Mouse (Mus musculus): ENCODE results near the gene Grtp1. TPM values are rescaled to one million over a fixed set of nuclear protein-coding genes. Genes with fewer than 3 reads are reported as not detected.

The Grtp1 gene
- polyA plus RNA-seq, 1 experiment from 2014 or later = 11.4 TPM

DNA sequence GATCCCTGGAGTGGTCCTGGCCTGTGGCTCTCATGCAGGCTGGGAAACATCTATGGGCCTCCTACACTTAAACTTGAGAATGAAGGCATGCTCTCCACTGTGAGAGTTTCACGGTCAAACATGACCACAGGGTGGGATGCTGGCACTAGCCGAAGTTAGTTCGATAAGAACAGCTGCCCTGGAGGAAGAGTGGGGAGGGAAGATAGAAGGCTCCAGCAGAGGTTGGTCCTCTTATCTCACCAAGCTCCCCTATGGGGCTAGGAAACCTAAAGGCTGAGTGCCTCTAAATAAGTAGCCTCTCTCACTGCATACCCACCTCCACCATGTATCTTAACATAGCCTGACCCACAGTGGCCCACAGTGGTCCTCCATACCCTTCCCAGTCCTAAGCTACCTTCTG is 2.4 kb upstream of the Grtp1 start:
- Histone ChIP-seq H3K4me1 (replicated peaks) (peaks cover 14% of the 10 kb centered on the region), H3K36me3 (no peaks in the 10 kb centered on the region), H3K4me2 (no peak overlapping the region), H3K9me3 (no peaks in the 10 kb centered on the region), H3K4me3 (no peak overlapping the region), H3K9ac (no peak overlapping the region), H3K27me3 (peaks cover 43% of the 10 kb centered on the region), H3K27ac (no peak overlapping the region)
- 93% methylated on average over 3 of the region's 3 CpGs for WGBS
- no peak for ATAC-seq (ENCODE audit: low FRiP score)

DNA sequence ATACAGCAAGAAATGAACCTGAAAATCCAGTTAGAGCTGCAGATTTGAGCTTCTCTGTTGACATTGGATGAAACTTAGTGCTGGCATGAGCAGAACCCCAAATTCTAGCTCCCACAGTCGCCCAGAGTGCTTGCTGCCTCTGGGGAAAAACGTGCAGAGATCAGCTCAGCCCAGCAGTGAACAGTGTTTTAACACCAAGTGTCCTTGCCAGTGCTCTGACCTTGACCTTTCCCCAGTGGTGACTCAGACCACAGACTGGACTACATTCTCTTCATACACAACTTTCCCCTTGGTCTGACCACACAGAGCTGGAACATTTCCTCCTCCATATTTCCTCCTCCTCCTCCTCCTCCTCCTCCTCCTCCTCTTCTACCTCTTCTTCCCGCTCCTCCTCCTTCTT is 1.6 kb upstream of the Grtp1 start:
- no peaks in the 10 kb centered on the region for H3K9me3 ChIP-seq
- ATAC-seq (ENCODE audit: low FRiP score) = no peak
- H3K4me1 ChIP-seq (replicated peaks) = peaks cover 17% of the 10 kb centered on the region
- WGBS = 37% methylated on average over 3 of the region's 3 CpGs
- no peaks in the 10 kb centered on the region for H3K36me3 ChIP-seq
- H3K4me3 ChIP-seq = no peak overlapping the region
- H3K27me3 ChIP-seq = peaks cover 43% of the 10 kb centered on the region
- no peak overlapping the region for H3K27ac ChIP-seq
- no peak overlapping the region for H3K9ac ChIP-seq
- no peak overlapping the region for H3K4me2 ChIP-seq

- H3K4me2 ChIP-seq = peak overlapping the region; percentile 87
- H3K27me3 ChIP-seq = peaks cover 43% of the 10 kb centered on the region
- peak overlapping the region; percentile 78 for H3K4me3 ChIP-seq
- no peak for ATAC-seq (ENCODE audit: low FRiP score)
- no peaks in the 10 kb centered on the region for H3K9me3 ChIP-seq
- H3K27ac ChIP-seq = no peak overlapping the region
- 2% methylated on average over 18 of the region's 18 CpGs for WGBS
- H3K9ac ChIP-seq = peak overlapping the region; percentile 82; the same call in 1 of the 2 replicates
- H3K4me1 ChIP-seq (replicated peaks) = peaks cover 17% of the 10 kb centered on the region
- no peaks in the 10 kb centered on the region for H3K36me3 ChIP-seq
Observed at GRCm38 (mm10) chr8:13201013-13201334, 554 bp upstream of the Grtp1 start.

DNA sequence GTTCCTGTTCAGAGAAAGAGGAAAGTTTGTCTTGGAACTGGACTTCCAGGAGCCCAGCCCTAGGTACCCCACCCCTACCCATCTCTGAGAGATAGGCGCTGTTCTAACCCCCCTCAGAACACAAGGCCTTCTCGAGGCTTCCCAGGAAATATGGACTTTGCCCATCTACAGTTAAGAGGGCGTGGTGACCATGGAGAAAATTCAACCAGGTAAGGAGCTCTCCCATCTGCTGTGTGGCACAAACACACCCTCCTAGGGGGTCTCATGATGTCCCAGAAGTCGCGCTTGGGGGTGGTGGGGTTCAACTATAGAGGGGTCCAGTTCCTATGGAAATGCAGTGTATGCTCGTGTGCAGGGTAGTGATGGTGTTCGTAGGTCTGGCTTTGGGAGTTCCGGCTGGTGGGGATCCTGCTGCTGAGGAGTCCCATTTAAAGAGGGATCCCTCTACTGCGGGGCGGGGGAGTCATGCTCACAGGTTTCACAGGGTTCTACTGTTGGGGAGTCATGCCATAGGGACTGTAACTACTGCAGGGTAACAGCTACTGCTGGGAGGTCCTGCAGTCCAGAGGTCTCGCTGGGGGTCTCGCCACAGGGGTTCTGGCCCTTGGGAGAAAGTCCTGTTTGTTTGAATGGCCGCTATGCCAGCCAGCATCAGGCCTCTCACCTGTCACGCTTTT is 897 bp downstream of the Grtp1 start:
- H3K27ac ChIP-seq = no peak overlapping the region
- H3K4me3 ChIP-seq = peak overlapping the region; percentile 78
- peaks cover 43% of the 10 kb centered on the region for H3K27me3 ChIP-seq
- WGBS = 27% methylated on average over 14 of the region's 14 CpGs
- H3K9ac ChIP-seq = no peak overlapping the region
- H3K9me3 ChIP-seq = no peaks in the 10 kb centered on the region
- no peak for ATAC-seq (ENCODE audit: low FRiP score)
- H3K4me2 ChIP-seq = peak overlapping the region; percentile 87
- H3K4me1 ChIP-seq (replicated peaks) = peaks cover 17% of the 10 kb centered on the region
- no peaks in the 10 kb centered on the region for H3K36me3 ChIP-seq

- 86% methylated on average over 5 of the region's 5 CpGs for WGBS
- Histone ChIP-seq H3K9me3 (no peaks in the 10 kb centered on the region), H3K27ac (no peak overlapping the region), H3K36me3 (no peaks in the 10 kb centered on the region), H3K9ac (no peak overlapping the region), H3K27me3 (peaks cover 32% of the 10 kb centered on the region), H3K4me2 (no peak overlapping the region), H3K4me1 (replicated peaks) (peaks cover 17% of the 10 kb centered on the region), H3K4me3 (no peak overlapping the region)
- no peak for ATAC-seq (ENCODE audit: low FRiP score)
Observed at GRCm38 (mm10) chr8:13197493-13197892, 2.9 kb downstream of the Grtp1 start.

GRCm38 (mm10) chr8:13194818-13195217 is 5.6 kb downstream of the Grtp1 start:
- no peaks in the 10 kb centered on the region for H3K9me3 ChIP-seq
- H3K27ac ChIP-seq = peak overlapping the region; percentile 35; the same call in 1 of the 2 replicates
- 39% methylated on average over 10 of the region's 10 CpGs for WGBS
- peak overlapping the region; percentile 35; the same call in 1 of the 2 replicates for H3K9ac ChIP-seq
- no peak overlapping the region for H3K4me2 ChIP-seq
- H3K36me3 ChIP-seq = no peaks in the 10 kb centered on the region
- peaks cover 5% of the 10 kb centered on the region; the same call in 1 of the 2 replicates for H3K27me3 ChIP-seq
- H3K4me3 ChIP-seq = no peak overlapping the region
- no peak for ATAC-seq (ENCODE audit: low FRiP score)
- H3K4me1 ChIP-seq (replicated peaks) = peaks cover 6% of the 10 kb centered on the region

DNA sequence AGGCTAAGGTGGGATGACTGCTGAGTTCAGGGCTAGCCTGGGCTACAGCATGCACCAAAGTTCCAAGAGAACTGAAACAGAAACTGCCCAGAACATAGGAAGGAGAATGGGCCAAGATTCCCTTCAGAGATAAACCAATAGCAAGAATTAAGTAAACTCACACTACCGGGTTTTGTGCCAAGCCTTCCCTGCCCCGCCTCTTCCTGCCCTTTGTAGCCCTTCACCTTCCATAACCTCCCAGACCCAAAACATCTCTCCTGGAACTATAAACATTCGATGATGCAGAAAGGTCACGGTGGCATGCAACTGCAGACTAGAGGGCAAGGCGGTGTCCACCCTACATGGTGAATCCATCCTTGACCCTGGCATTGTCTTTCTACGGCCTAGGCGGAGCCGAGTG is 10.2 kb downstream of the Grtp1 start:
- Histone ChIP-seq H3K27me3 (no peaks in the 10 kb centered on the region), H3K36me3 (no peaks in the 10 kb centered on the region; the same call in 1 of the 2 replicates), H3K27ac (no peak overlapping the region), H3K9ac (no peak overlapping the region), H3K9me3 (no peaks in the 10 kb centered on the region), H3K4me1 (replicated peaks) (no peaks in the 10 kb centered on the region), H3K4me2 (no peak overlapping the region), H3K4me3 (no peak overlapping the region)
- ATAC-seq (ENCODE audit: low FRiP score) = no peak
- 92% methylated on average over 8 of the region's 8 CpGs for WGBS

DNA sequence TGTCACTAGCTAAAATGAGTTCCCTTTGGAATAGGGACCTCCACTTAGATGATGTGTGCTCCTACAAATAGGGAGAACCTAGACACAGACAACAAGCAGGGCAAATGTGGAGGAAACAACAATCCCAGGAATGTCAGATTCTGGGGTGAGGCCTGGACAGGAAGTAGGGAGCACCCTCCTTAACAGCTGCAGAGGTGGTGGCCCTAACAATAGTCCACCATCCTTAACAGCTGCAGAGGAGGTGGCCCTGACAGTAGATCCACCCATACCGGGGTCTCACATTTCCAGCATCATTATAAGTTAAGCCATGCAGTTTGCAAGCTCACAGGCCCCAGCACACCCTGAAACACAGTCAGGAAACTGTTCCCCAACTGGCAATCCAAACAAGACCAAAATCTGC is 11.6 kb downstream of the Grtp1 start:
- H3K27ac ChIP-seq = no peak overlapping the region
- H3K36me3 ChIP-seq = no peaks in the 10 kb centered on the region; the same call in 1 of the 2 replicates
- no peak for ATAC-seq (ENCODE audit: low FRiP score)
- H3K4me3 ChIP-seq = no peak overlapping the region
- H3K9me3 ChIP-seq = no peaks in the 10 kb centered on the region
- H3K9ac ChIP-seq = no peak overlapping the region
- H3K27me3 ChIP-seq = no peaks in the 10 kb centered on the region
- H3K4me2 ChIP-seq = no peak overlapping the region
- H3K4me1 ChIP-seq (replicated peaks) = no peaks in the 10 kb centered on the region
- 87% methylated on average over 1 of the region's 1 CpGs for WGBS

- Histone ChIP-seq H3K36me3 (no peaks in the 10 kb centered on the region; the same call in 1 of the 2 replicates), H3K4me2 (no peak overlapping the region), H3K27me3 (no peaks in the 10 kb centered on the region), H3K9me3 (no peaks in the 10 kb centered on the region), H3K4me1 (replicated peaks) (no peaks in the 10 kb centered on the region), H3K27ac (no peak overlapping the region), H3K9ac (no peak overlapping the region), H3K4me3 (no peak overlapping the region)
- no peak for ATAC-seq (ENCODE audit: low FRiP score)
- 92% methylated on average over 13 of the region's 13 CpGs for WGBS
Observed at GRCm38 (mm10) chr8:13188052-13188555, 12.3 kb downstream of the Grtp1 start.

- Histone ChIP-seq H3K9me3 (no peaks in the 10 kb centered on the region), H3K9ac (no peak overlapping the region), H3K36me3 (no peaks in the 10 kb centered on the region; the same call in 1 of the 2 replicates), H3K4me3 (no peak overlapping the region), H3K27me3 (no peaks in the 10 kb centered on the region), H3K4me1 (replicated peaks) (no peaks in the 10 kb centered on the region), H3K27ac (no peak overlapping the region), H3K4me2 (no peak overlapping the region)
- no peak for ATAC-seq (ENCODE audit: low FRiP score)
- WGBS = 56% methylated on average over 7 of the region's 7 CpGs
Observed at GRCm38 (mm10) chr8:13187638-13188037, 12.8 kb downstream of the Grtp1 start.

DNA sequence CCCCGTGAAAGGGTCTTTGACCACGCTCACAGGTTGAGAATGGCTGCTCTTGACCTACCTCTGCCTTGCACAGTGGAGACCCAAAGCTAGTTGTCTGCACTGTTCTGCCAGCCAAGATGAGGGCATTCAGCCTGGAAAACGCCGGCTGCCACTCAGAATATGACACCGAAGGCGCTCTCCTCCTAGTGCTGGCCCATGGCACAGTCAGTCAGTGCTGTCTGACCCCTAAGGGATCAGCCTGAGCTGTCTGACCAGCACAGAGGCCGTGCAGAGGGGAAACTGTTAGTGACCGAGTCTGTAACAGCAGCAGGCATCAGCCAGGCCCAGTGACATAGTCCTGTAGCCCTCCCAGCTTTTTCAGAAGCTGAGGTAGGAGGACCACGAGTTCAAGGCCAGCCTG is 13.2 kb downstream of the Grtp1 start:
- H3K4me2 ChIP-seq = no peak overlapping the region
- no peaks in the 10 kb centered on the region for H3K4me1 ChIP-seq (replicated peaks)
- no peak overlapping the region for H3K27ac ChIP-seq
- 80% methylated on average over 9 of the region's 9 CpGs for WGBS
- ATAC-seq (ENCODE audit: low FRiP score) = no peak
- H3K36me3 ChIP-seq = no peaks in the 10 kb centered on the region; the same call in 1 of the 2 replicates
- H3K27me3 ChIP-seq = no peaks in the 10 kb centered on the region
- no peaks in the 10 kb centered on the region for H3K9me3 ChIP-seq
- no peak overlapping the region for H3K4me3 ChIP-seq
- H3K9ac ChIP-seq = no peak overlapping the region

DNA sequence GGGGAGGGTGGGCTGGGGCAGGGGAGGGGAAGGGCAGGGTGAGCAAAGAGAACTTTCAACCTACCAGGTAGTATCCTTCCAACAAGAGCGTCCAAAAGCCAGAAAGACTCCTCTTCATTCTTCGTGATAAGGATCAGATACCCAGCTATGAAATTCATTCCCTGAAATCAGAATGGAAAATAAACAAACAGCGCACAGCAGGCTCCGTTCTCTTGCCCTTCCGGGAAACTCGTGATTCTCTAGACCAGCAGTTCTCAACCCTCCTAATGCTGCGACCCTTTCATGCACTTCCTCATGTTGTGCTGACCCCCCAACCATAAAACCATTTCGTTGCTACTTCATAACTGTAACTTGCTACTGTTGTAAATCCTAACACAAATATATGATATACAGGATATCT is 13.6 kb downstream of the Grtp1 start:
- no peak overlapping the region for H3K27ac ChIP-seq
- H3K4me2 ChIP-seq = no peak overlapping the region
- no peaks in the 10 kb centered on the region; the same call in 1 of the 2 replicates for H3K36me3 ChIP-seq
- WGBS = 88% methylated on average over 8 of the region's 8 CpGs
- H3K9me3 ChIP-seq = no peaks in the 10 kb centered on the region
- H3K4me3 ChIP-seq = no peak overlapping the region
- no peaks in the 10 kb centered on the region for H3K27me3 ChIP-seq
- ATAC-seq (ENCODE audit: low FRiP score) = no peak
- no peak overlapping the region for H3K9ac ChIP-seq
- no peaks in the 10 kb centered on the region for H3K4me1 ChIP-seq (replicated peaks)

- no peak overlapping the region for H3K9ac ChIP-seq
- ATAC-seq (ENCODE audit: low FRiP score) = no peak
- H3K27ac ChIP-seq = no peak overlapping the region
- H3K4me1 ChIP-seq (replicated peaks) = no peaks in the 10 kb centered on the region
- no peaks in the 10 kb centered on the region for H3K9me3 ChIP-seq
- no peaks in the 10 kb centered on the region for H3K27me3 ChIP-seq
- no peak overlapping the region for H3K4me2 ChIP-seq
- WGBS = 51% methylated on average over 2 of the region's 2 CpGs
- H3K4me3 ChIP-seq = no peak overlapping the region
- peaks cover 23% of the 10 kb centered on the region for H3K36me3 ChIP-seq
Observed at GRCm38 (mm10) chr8:13181691-13181976, 18.8 kb downstream of the Grtp1 start.

Measured in hindbrain, embryonic 13.5 days (tissue).